Mouse (Mus musculus) adipocyte (in vitro differentiated cells): Measurements from ENCODE around the gene Tmem255a.

ENCODE experiments used
- DNase-seq: peaks from one replicate; pipeline ENCODE4 v3.0.0-alpha.2; 2016; ENCODE audit warnings: low spot score

Gene Tmem255a

DNA sequence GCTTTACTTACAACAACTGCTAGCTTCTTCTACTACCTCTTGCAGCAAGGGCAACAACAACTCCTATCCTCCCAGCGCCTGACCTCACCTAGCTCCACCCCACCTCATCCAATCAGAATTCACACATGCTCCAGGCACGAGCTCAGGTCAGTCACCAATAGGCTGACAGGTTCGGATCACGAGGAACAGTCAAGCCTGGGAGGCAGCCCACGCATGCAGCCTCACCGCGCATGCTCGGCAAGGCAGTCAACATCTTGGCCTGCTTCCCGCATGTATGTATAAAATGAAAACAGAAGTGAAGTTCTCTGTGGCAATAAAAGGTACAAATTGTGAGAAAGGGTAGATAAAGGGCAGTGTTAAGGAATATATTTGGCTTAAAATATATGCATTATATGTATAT, 86.2 kb downstream of the Tmem255a start:
- no peak for DNase-seq

DNA sequence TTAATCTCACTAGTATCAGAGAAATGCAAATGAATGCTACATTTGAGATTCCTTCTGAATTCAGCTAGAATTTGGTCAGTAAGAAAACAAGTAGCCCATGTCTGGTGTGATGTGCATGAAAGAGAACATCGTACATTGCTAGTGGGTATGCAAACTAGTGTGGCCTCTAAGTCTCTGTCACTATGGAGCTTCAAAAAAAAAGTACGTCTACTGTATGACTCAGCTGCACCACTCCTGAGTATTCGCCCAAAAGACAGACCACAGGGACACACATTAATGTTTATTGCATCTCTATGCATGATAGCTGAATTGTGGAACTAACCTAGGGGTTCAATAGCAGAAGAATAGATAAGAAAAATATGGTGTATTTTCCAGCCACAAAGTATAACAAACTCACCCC, 86.9 kb downstream of the Tmem255a start:
- no peak for DNase-seq

DNA sequence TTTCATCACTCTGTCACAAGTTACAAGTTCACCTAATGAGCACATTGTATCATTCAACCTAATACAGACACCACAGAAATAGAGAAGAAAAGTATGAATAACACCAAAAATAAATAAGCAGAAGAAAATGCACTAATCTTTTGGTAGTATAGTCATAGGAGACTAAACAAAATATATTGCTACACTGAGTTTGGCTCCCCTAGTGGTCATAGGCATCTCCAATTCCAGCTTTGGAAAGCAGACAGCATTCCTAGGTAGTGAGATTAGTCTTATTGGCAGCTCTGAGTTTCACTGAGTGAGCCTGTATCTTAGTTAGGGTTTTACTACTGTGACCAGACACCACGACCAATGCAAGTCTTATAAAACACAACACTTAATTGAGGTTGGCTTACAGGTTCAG, 93.1 kb downstream of the Tmem255a start:
- peak; percentile 5 for DNase-seq
